ENCODE assay signal across 31 mouse cellular contexts in genomic region chr15:57504126-57504705, GRCm38 (mm10). TPM values are rescaled to one million over a fixed set of nuclear protein-coding genes. Genes with fewer than 3 reads are reported as not detected.
A peak's percentile ranks its signal among the peaks of the same experiment; 100 is the strongest.
DNase-seq lines count a peak whose midpoint lies in the region; ATAC-seq and TF ChIP-seq lines count a peak whose summit lies in the region.
"Had no signal": no experiment of that assay in that cellular context is flagged by ENCODE, and none has a peak within 500 bp of the region (broad histone marks: within the 10 kb centered on the region; RNA-seq: fewer than 3 reads in every experiment).

No protein-coding gene starts in this region.

- no peak overlapping the region for H3K9ac ChIP-seq in lung, embryonic 16.5 days (ENCODE audit: low read length)
- no peak overlapping the region for H3K9ac ChIP-seq in embryonic facial prominence, embryonic 14.5 days (ENCODE audit: low read depth, low read length)
- H3K9ac ChIP-seq in intestine, postnatal 0 days (ENCODE audit: low read depth, low read length) = no peak overlapping the region
- H3K9ac ChIP-seq: heart, embryonic 12.5 days; limb, embryonic 15.5 days; liver, embryonic 15.5 days had no signal

- no peak for TF ChIP-seq CTCF in intestine, postnatal 0 days (IDR thresholded peaks at IDR 0.05; ENCODE audit: low read depth)

- DNase-seq in kidney, adult 18-20 months = peak; percentile 49
- DNase-seq in kidney, postnatal 10 days = no peak
- DNase-seq in lung, postnatal 4 days = no peak
- DNase-seq in embryonic facial prominence, embryonic 14.5 days (ENCODE audit: low spot score) = peak; percentile 73
- peak; percentile 68 to 72 for DNase-seq in kidney, postnatal 36 days
- DNase-seq: adrenal gland, adult 2 months; B cell, adult 2 months; cerebellum, adult 18-20 months; cerebellum, postnatal 14 days; embryo, embryonic 11 days; gastrocnemius, postnatal 25 days; heart, adult 18-20 months; heart, postnatal 10 days; layer of hippocampus, adult 9-11 months; thymus, adult 18-20 months; thymus, postnatal 36 days had no signal

- peaks cover 7% of the 10 kb centered on the region for H3K4me1 ChIP-seq in lung, embryonic 16.5 days (replicated peaks; ENCODE audit: control insufficient read depth, insufficient read depth, low read length)
- peaks cover 7% of the 10 kb centered on the region; the same call in 1 of the 2 replicates for H3K4me1 ChIP-seq in embryonic facial prominence, embryonic 14.5 days (ENCODE audit: control insufficient read depth, insufficient read depth, low read length)
- H3K4me1 ChIP-seq in intestine, postnatal 0 days (replicated peaks; ENCODE audit: control insufficient read depth, insufficient read depth, low read length) = no peaks in the 10 kb centered on the region
- H3K4me1 ChIP-seq: heart, embryonic 12.5 days; liver, embryonic 15.5 days had no signal

- H3K4me3 ChIP-seq in lung, embryonic 16.5 days (ENCODE audit: low read length) = no peak overlapping the region
- H3K4me3 ChIP-seq in embryonic facial prominence, embryonic 14.5 days (ENCODE audit: low read depth, low read length) = no peak overlapping the region
- no peak overlapping the region for H3K4me3 ChIP-seq in intestine, postnatal 0 days (ENCODE audit: low read depth, low read length)
- H3K4me3 ChIP-seq: forebrain, embryonic 10.5 days; heart, embryonic 12.5 days; left cerebral cortex, adult 2 months; limb, embryonic 15.5 days; liver, embryonic 15.5 days had no signal

- H3K4me2 ChIP-seq in lung, embryonic 16.5 days (ENCODE audit: low read depth, low read length) = no peak overlapping the region
- H3K4me2 ChIP-seq in embryonic facial prominence, embryonic 14.5 days (ENCODE audit: low read depth, low read length) = no peak overlapping the region
- H3K4me2 ChIP-seq in intestine, postnatal 0 days (replicated peaks; ENCODE audit: low read depth) = no peak overlapping the region
- H3K4me2 ChIP-seq: heart, embryonic 12.5 days; limb, embryonic 15.5 days; liver, embryonic 15.5 days had no signal

- H3K27ac ChIP-seq in lung, embryonic 16.5 days (ENCODE audit: low read length) = no peak overlapping the region
- H3K27ac ChIP-seq in embryonic facial prominence, embryonic 14.5 days (replicated peaks; ENCODE audit: low read depth, low read length) = no peak overlapping the region
- no peak overlapping the region for H3K27ac ChIP-seq in intestine, postnatal 0 days (ENCODE audit: low read depth, low read length)
- H3K27ac ChIP-seq: forebrain, embryonic 10.5 days; kidney, postnatal 0 days; left cerebral cortex, adult 2 months; limb, embryonic 15.5 days; liver, embryonic 15.5 days; macrophage had no signal

- H3K9me3 ChIP-seq in lung, embryonic 16.5 days (ENCODE audit: control insufficient read depth, low read length) = no peaks in the 10 kb centered on the region
- no peaks in the 10 kb centered on the region for H3K9me3 ChIP-seq in embryonic facial prominence, embryonic 14.5 days (ENCODE audit: control insufficient read depth, low read length)
- H3K9me3 ChIP-seq in intestine, postnatal 0 days (ENCODE audit: control insufficient read depth) = no peaks in the 10 kb centered on the region
- H3K9me3 ChIP-seq: forebrain, embryonic 10.5 days; G1E; heart, embryonic 12.5 days; limb, embryonic 15.5 days; liver, embryonic 15.5 days had no signal

- H3K27me3 ChIP-seq in lung, embryonic 16.5 days (ENCODE audit: control insufficient read depth, insufficient read depth, low read depth, low read length) = no peaks in the 10 kb centered on the region
- H3K27me3 ChIP-seq in embryonic facial prominence, embryonic 14.5 days (replicated peaks; ENCODE audit: control insufficient read depth, insufficient read depth, low read length) = no peaks in the 10 kb centered on the region
- H3K27me3 ChIP-seq in intestine, postnatal 0 days (replicated peaks; ENCODE audit: control insufficient read depth, insufficient read depth, low read length) = no peaks in the 10 kb centered on the region
- H3K27me3 ChIP-seq: CH12.LX; heart, embryonic 12.5 days; limb, embryonic 15.5 days; liver, embryonic 15.5 days had no signal

- WGBS in lung, embryonic 16.5 days = 27% methylated on average over 9 of the region's 9 CpGs
- WGBS in embryonic facial prominence, embryonic 14.5 days = 45% methylated on average over 9 of the region's 9 CpGs
- 56% methylated on average over 9 of the region's 9 CpGs for WGBS in intestine, postnatal 0 days

- ATAC-seq in lung, embryonic 16.5 days (ENCODE audit: low read depth) = peak; percentile 74
- peak; percentile 41; the same call in 1 of the 2 replicates for ATAC-seq in embryonic facial prominence, embryonic 14.5 days (ENCODE audit: low read depth)
- no peak for ATAC-seq in intestine, postnatal 0 days

- H3K36me3 ChIP-seq in lung, embryonic 16.5 days (ENCODE audit: control insufficient read depth, insufficient read depth, low read length) = no peaks in the 10 kb centered on the region
- H3K36me3 ChIP-seq in embryonic facial prominence, embryonic 14.5 days (ENCODE audit: control insufficient read depth, insufficient read depth, low read length) = no peaks in the 10 kb centered on the region
- no peaks in the 10 kb centered on the region for H3K36me3 ChIP-seq in intestine, postnatal 0 days (ENCODE audit: control insufficient read depth, insufficient read depth)
- H3K36me3 ChIP-seq: forebrain, embryonic 10.5 days; G1E; heart, embryonic 12.5 days; limb, embryonic 15.5 days; liver, embryonic 15.5 days had no signal

RNA-seq across cellular contexts. Expression of gene Slc22a22, which starts 26.8 kb away (rescaled TPM):
- polyA plus RNA-seq in lung, embryonic 16.5 days (2015; fragmentation: Nextera tagmentation; extraction: Ambion mirVana) = not detected in 2 replicates
- polyA plus RNA-seq in embryonic facial prominence, embryonic 14.5 days (2014; fragmentation: Nextera tagmentation; extraction: Ambion mirVana) = 0.14 TPM in 1 of 2 replicates, not detected in the other
- not detected in 2 replicates for polyA plus RNA-seq in intestine, postnatal 0 days (2015; fragmentation: Nextera tagmentation; extraction: Ambion mirVana)
- polyA plus RNA-seq: adrenal gland, adult 2 months; forebrain, embryonic 10.5 days; G1E; heart, embryonic 12.5 days; hindbrain, embryonic 11.5 days; limb, embryonic 15.5 days; liver, embryonic 15.5 days; macrophage; midbrain, postnatal 0 days; neural tube, embryonic 14.5 days; stomach, embryonic 14.5 days had no signal

Comparison
In these comparisons a context has a peak if more than half of its experiments do, and no peak if none do; other contexts are left out.
1. DNase-seq: peak in kidney, adult 18-20 months (single experiment), embryonic facial prominence, embryonic 14.5 days (single experiment) and kidney, postnatal 36 days (2 of 2); none in kidney, postnatal 10 days (single experiment) and lung, postnatal 4 days (0 of 2).